Mouse (Mus musculus) heart, postnatal 0 days (tissue): ENCODE results near the gene Zmynd11.

Experiments
- CTCF ChIP-seq: IDR thresholded peaks from 2 replicates; pipeline ENCODE4 v1.5.1; 2016; ENCODE audit warnings: antibody characterized with exemption, control low read depth, low read depth
- EP300 ChIP-seq: IDR thresholded peaks from 2 replicates; pipeline ENCODE4 v1.6.1; 2016; ENCODE audit warnings: antibody characterized with exemption, low read depth

DNA sequence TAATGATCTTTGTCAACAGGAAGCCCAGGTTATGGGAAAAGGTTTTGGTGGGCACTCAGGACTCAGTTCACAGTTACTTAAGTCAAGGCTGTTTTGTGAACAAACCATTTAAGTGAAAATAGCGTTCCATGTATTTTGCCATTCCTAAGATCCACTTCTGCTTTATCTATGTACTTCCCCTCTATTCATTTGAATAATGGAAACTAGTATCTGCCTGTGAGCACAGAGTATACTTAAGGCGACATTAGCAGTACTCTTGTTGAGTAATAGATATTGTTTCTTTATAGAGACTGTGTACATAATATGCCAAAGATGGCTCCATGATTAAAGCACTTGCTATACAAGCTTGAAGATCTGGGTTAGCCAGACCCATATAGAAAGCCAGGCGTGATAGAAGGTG, 18.6 kb upstream of the Zmynd11 start:
- no peak for TF ChIP-seq CTCF
- no peak for TF ChIP-seq EP300
